Mouse (Mus musculus): Measurements from ENCODE around the gene Galnt9. TPM values are rescaled to one million over a fixed set of nuclear protein-coding genes. Genes with fewer than 3 reads are reported as not detected.

Gene Galnt9
- polyA plus RNA-seq, 1 experiment from 2014 or later = 14.2 TPM

GRCm38 (mm10) chr5:110513791-110514190 lies 30.4 kb upstream of the Galnt9 start:
- no peak for ATAC-seq (replicated peaks)
- Histone ChIP-seq H3K9ac (replicated peaks) (no peak overlapping the region), H3K27me3 (no peaks in the 10 kb centered on the region), H3K27ac (replicated peaks) (no peak overlapping the region), H3K36me3 (no peaks in the 10 kb centered on the region), H3K9me3 (no peaks in the 10 kb centered on the region), H3K4me2 (replicated peaks) (no peak overlapping the region), H3K4me3 (no peak overlapping the region), H3K4me1 (0 out of 2 replicates have a peak, but pooled peaks cover 5% of the 10 kb centered on the region)
- WGBS = 82% methylated on average over 4 of the region's 4 CpGs

DNA sequence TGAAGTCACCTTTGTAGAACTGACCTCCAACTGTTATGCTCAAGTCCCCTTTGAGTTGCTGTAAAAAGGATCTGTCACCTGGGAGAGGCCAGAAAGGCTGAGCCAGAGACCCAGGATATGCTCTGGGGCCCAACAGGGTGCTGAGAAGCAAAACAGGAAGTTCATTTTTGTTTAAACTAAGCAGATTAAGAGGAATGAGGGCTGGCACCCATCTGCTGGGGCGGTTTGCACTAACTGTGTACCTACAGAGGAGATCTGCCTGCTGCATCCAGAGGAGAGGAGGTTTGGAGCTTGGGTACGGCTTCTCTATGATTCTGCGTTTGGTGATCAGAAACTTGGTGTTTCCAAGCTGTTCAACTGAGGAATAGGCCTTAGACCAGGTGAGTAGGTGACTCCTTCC lies 29.5 kb upstream of the Galnt9 start:
- Histone ChIP-seq H3K9me3 (no peaks in the 10 kb centered on the region), H3K36me3 (no peaks in the 10 kb centered on the region), H3K4me2 (replicated peaks) (no peak overlapping the region), H3K4me3 (no peak overlapping the region), H3K27ac (replicated peaks) (no peak overlapping the region), H3K27me3 (no peaks in the 10 kb centered on the region), H3K4me1 (0 out of 2 replicates have a peak, but pooled peaks cover 5% of the 10 kb centered on the region), H3K9ac (replicated peaks) (no peak overlapping the region)
- ATAC-seq (replicated peaks) = no peak
- 84% methylated on average over 3 of the region's 3 CpGs for WGBS

DNA sequence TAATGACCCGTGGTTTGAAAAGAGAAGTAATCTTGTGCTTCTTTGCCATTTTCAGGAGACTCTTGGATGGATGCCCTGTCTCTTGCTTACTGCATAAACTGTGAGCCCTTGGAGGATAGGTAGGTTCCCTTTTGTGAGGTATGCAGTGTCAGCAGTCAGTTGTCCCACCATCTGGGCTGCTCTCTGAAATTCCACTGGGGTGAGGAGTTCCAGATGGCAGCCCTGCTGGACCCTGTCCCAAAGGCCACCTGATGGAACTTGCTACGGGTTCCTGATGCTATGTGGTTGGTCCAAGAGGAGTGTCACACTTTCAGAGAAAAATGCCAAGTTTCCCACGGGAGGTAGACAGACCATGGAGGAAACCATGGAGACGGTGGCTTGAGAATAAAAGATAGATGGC lies 27.8 kb upstream of the Galnt9 start:
- ATAC-seq (replicated peaks) = no peak
- 74% methylated on average over 4 of the region's 4 CpGs for WGBS

DNA sequence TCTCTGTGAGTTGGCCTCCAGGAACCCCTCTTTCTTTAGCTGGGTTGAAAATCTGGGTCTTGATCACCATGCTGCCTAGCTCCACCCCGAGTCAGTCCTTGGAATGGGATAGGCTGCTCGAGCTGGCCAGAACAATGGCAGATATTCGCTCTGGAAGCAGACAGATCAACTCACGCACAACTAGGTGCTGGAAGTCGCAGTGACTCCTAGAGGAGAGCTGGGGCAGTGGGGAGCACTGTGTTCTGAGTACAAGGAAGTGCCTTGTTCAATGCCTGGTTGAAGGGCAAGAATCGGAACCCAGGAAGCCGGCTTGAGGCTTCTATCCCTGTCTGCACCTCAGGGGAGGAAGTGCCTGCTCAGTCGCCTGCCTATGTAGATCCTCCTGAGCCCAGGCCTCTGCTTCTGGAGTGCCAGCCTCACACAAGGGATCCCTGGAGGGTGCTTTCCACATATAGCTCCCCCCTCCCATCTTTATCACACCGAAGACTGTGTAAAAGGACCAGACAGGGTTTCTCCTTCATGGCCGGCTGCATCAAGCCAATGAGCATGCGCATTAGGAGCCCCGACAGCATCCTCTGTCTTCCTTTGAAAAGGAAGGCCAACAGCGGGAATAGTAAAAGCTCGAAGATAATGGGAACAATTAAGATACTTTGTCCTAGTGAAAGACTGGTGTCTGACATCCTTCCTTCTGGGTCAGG lies 25.9 kb upstream of the Galnt9 start:
- H3K9me3 ChIP-seq = no peaks in the 10 kb centered on the region
- no peak overlapping the region for H3K4me2 ChIP-seq (replicated peaks)
- H3K27ac ChIP-seq (replicated peaks) = no peak overlapping the region
- no peaks in the 10 kb centered on the region for H3K36me3 ChIP-seq
- no peak for ATAC-seq (replicated peaks)
- no peak overlapping the region for H3K4me3 ChIP-seq
- H3K4me1 ChIP-seq = no peaks in the 10 kb centered on the region
- H3K27me3 ChIP-seq = no peaks in the 10 kb centered on the region
- 27% methylated on average over 14 of the region's 14 CpGs for WGBS
- H3K9ac ChIP-seq (replicated peaks) = no peak overlapping the region

More for the DNA sequence above, 27.8 kb upstream of the Galnt9 start:
- Histone ChIP-seq H3K4me3 (no peak overlapping the region), H3K9me3 (no peaks in the 10 kb centered on the region), H3K27me3 (no peaks in the 10 kb centered on the region), H3K4me1 (no peaks in the 10 kb centered on the region), H3K27ac (replicated peaks) (no peak overlapping the region), H3K9ac (replicated peaks) (no peak overlapping the region), H3K36me3 (no peaks in the 10 kb centered on the region), H3K4me2 (replicated peaks) (no peak overlapping the region)

DNA sequence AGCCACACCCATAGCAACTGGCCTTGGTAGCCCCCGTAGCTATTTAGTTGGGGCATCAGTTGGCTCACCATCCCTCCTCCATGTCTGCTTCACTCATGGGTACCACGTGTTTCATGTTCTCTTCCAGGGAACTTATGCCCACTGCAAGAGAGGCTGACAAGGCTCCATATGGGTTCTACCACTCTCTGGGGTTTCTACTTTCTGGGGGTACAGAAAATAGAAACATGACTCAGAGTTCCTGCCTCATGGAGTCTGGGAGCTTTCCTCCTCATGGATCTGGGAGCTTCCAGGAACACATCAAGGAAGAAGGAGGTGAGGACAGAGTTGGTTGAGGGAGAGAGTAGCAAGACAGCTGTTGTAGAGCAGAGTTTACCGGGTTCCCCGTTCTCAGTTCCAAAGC lies 23.2 kb upstream of the Galnt9 start:
- Histone ChIP-seq H3K4me3 (no peak overlapping the region), H3K4me1 (no peaks in the 10 kb centered on the region), H3K9me3 (no peaks in the 10 kb centered on the region), H3K9ac (replicated peaks) (no peak overlapping the region), H3K27ac (replicated peaks) (no peak overlapping the region), H3K4me2 (replicated peaks) (no peak overlapping the region), H3K36me3 (no peaks in the 10 kb centered on the region), H3K27me3 (no peaks in the 10 kb centered on the region)
- ATAC-seq (replicated peaks) = no peak
- WGBS = 91% methylated on average over 4 of the region's 4 CpGs

DNA sequence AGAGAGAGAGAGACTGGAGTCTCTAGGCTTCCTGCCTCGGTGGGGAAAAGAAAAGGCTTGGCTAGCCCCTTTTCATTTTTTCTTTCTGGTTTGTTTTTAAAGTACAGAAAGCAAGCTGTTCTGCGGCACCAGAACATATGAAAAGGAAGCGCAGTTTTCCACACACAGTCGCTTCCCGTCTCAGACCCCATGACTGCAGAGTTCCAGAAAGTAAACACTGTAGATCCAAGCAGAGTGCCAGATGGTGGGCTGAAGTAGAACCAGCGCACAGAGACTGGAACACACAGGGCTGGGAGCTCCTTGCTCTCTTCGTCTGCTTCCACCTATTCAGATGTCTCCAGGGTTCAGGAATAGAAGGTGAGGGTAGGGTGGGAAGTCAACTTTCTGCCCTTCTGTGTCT lies 22.3 kb upstream of the Galnt9 start:
- H3K4me2 ChIP-seq (replicated peaks) = no peak overlapping the region
- no peaks in the 10 kb centered on the region for H3K4me1 ChIP-seq
- H3K36me3 ChIP-seq = no peaks in the 10 kb centered on the region
- no peak for ATAC-seq (replicated peaks)
- H3K9me3 ChIP-seq = no peaks in the 10 kb centered on the region
- H3K4me3 ChIP-seq = no peak overlapping the region
- H3K27ac ChIP-seq (replicated peaks) = no peak overlapping the region
- no peaks in the 10 kb centered on the region for H3K27me3 ChIP-seq
- WGBS = 60% methylated on average over 7 of the region's 7 CpGs
- no peak overlapping the region for H3K9ac ChIP-seq (replicated peaks)

GRCm38 (mm10) chr5:110523296-110523695 lies 20.9 kb upstream of the Galnt9 start:
- no peak for ATAC-seq (replicated peaks)
- Histone ChIP-seq H3K4me1 (no peaks in the 10 kb centered on the region), H3K36me3 (no peaks in the 10 kb centered on the region), H3K4me3 (no peak overlapping the region), H3K9me3 (no peaks in the 10 kb centered on the region), H3K27ac (replicated peaks) (no peak overlapping the region), H3K27me3 (no peaks in the 10 kb centered on the region), H3K9ac (replicated peaks) (no peak overlapping the region), H3K4me2 (replicated peaks) (no peak overlapping the region)
- WGBS = 63% methylated on average over 4 of the region's 4 CpGs

DNA sequence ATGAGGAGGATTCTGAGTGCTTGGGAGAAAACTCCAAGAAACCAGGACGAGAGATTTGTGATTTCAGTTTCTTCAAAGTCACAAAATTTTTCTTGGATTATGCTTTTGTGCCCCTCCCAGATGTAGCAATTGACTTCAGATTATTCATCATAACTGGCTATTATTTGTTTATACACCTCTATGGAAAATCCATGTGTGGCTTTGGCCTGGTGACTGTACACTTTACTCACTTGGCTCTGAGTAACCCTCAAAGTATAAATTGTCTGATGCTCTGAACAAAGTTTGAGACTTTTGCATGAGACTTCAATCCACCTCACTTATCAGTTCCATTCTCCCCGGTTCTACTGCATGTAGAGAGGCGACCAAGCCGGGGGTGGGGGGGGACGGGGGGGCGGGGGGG lies 18.5 kb upstream of the Galnt9 start:
- no peak overlapping the region for H3K4me2 ChIP-seq (replicated peaks)
- H3K4me3 ChIP-seq = no peak overlapping the region
- H3K36me3 ChIP-seq = no peaks in the 10 kb centered on the region
- no peak overlapping the region for H3K9ac ChIP-seq (replicated peaks)
- no peaks in the 10 kb centered on the region for H3K4me1 ChIP-seq
- ATAC-seq (replicated peaks) = no peak
- H3K27ac ChIP-seq (replicated peaks) = no peak overlapping the region
- H3K27me3 ChIP-seq = no peaks in the 10 kb centered on the region
- WGBS = 83% methylated on average over 6 of the region's 6 CpGs
- no peaks in the 10 kb centered on the region for H3K9me3 ChIP-seq

GRCm38 (mm10) chr5:110526556-110526955 lies 17.6 kb upstream of the Galnt9 start:
- Histone ChIP-seq H3K9me3 (no peaks in the 10 kb centered on the region), H3K4me2 (replicated peaks) (no peak overlapping the region), H3K4me1 (no peaks in the 10 kb centered on the region), H3K27me3 (no peaks in the 10 kb centered on the region), H3K4me3 (no peak overlapping the region), H3K27ac (replicated peaks) (no peak overlapping the region), H3K9ac (replicated peaks) (no peak overlapping the region), H3K36me3 (no peaks in the 10 kb centered on the region)
- WGBS = 86% methylated on average over 4 of the region's 4 CpGs
- ATAC-seq (replicated peaks) = no peak

- H3K27me3 ChIP-seq = no peaks in the 10 kb centered on the region
- 66% methylated on average over 4 of the region's 4 CpGs for WGBS
- H3K4me3 ChIP-seq = no peak overlapping the region
- no peak overlapping the region for H3K4me2 ChIP-seq (replicated peaks)
- no peaks in the 10 kb centered on the region for H3K36me3 ChIP-seq
- no peaks in the 10 kb centered on the region for H3K9me3 ChIP-seq
- no peak for ATAC-seq (replicated peaks)
- H3K27ac ChIP-seq (replicated peaks) = no peak overlapping the region
- H3K4me1 ChIP-seq = no peaks in the 10 kb centered on the region
- H3K9ac ChIP-seq (replicated peaks) = no peak overlapping the region
Measured at GRCm38 (mm10) chr5:110531091-110531490, 13.1 kb upstream of the Galnt9 start.

DNA sequence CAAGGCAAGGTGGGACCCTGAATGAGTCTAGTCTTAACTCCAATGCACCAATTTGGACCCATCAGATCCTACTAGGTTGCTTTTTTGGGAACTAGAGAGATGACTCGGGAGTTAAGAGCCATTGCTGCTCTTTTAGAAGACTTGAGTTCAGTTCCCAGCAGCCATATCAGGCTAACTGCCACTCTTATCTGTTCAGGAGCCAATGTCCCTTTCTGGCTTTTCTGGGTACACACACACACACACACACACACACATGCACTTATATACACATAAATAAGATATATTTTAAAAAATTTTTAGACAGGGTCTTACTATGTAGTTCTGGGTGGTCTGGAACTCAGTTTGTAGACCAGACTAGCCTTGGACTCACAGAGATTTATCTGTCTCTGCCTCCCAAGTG lies 9.8 kb upstream of the Galnt9 start:
- Histone ChIP-seq H3K9me3 (no peaks in the 10 kb centered on the region), H3K9ac (replicated peaks) (no peak overlapping the region), H3K36me3 (no peaks in the 10 kb centered on the region), H3K4me2 (replicated peaks) (no peak overlapping the region), H3K27ac (replicated peaks) (no peak overlapping the region), H3K4me3 (no peak overlapping the region), H3K27me3 (no peaks in the 10 kb centered on the region), H3K4me1 (no peaks in the 10 kb centered on the region)
- ATAC-seq (replicated peaks) = no peak
- WGBS = 85% methylated on average over 1 of the region's 1 CpGs

DNA sequence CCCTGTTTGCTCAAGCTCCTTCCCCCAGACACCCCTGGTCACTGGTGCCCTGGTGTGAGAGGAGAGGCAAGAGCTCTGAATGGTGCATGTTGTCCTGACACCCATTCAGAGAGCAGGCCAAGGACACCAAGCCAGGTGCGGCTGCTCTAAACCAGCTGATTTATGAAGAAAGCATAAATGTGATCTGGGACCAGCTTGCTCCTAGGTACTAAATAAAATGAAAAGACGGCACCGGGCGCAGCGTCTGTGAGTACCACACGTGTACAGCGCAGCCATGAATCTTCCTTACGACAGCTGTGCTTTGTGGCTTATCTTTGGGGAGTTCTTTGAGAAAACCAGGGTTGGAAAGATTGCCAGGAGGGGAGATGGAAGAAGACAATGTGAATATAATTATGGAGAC lies 8.2 kb upstream of the Galnt9 start:
- no peaks in the 10 kb centered on the region for H3K9me3 ChIP-seq
- no peak overlapping the region for H3K4me3 ChIP-seq
- whole genome bisulfite sequencing = 95% methylated on average over 8 of the region's 8 CpGs
- H3K36me3 ChIP-seq = no peaks in the 10 kb centered on the region
- H3K4me2 ChIP-seq (replicated peaks) = no peak overlapping the region
- H3K27ac ChIP-seq (replicated peaks) = no peak overlapping the region
- no peaks in the 10 kb centered on the region for H3K4me1 ChIP-seq
- H3K9ac ChIP-seq (replicated peaks) = no peak overlapping the region
- ATAC-seq (replicated peaks) = no peak
- H3K27me3 ChIP-seq = no peaks in the 10 kb centered on the region

DNA sequence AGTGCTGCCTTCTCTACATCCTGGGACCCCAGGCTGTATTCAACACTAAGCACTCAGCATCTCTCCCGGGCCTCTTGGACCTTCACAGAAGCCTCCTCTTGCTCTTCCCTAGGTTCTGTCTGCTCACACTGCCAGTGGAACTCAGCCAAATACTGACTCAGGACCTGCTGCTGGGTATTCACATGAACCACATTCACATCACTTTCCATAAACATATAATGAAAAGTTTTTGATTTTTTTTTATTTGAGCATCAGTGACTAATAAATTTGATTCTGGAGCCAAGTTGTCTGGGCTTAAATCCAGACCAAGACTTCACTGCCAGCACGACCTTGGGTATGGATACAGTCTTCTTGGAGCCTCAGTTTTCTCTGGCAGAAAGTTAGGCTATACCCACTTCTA lies 3.2 kb upstream of the Galnt9 start:
- no peak overlapping the region for H3K4me2 ChIP-seq (replicated peaks)
- no peaks in the 10 kb centered on the region for H3K9me3 ChIP-seq
- ATAC-seq (replicated peaks) = no peak
- WGBS = 69% methylated on average over 2 of the region's 2 CpGs
- peaks cover 33% of the 10 kb centered on the region for H3K27me3 ChIP-seq
- no peaks in the 10 kb centered on the region for H3K36me3 ChIP-seq
- no peak overlapping the region for H3K27ac ChIP-seq (replicated peaks)
- no peak overlapping the region for H3K4me3 ChIP-seq
- H3K9ac ChIP-seq (replicated peaks) = no peak overlapping the region
- peaks cover 13% of the 10 kb centered on the region; the same call in 1 of the 2 replicates for H3K4me1 ChIP-seq
